Mouse (Mus musculus) kidney, embryonic 16.5 days (tissue): ENCODE data around the gene Dnajb3. TPM values are rescaled to one million over a fixed set of nuclear protein-coding genes. Genes with fewer than 3 reads are reported as not detected.
A peak's percentile ranks its signal among the peaks of the same experiment; 100 is the strongest.
"Not testable (repeated sequence)": the region's sequence is repeated elsewhere in the genome, so short reads cannot be mapped to it uniquely, and the experiment has no call there.

Source experiments
- ATAC-seq: fragments of 200-750 bp; cut with Nextera tagmentation; 2 replicates; pipeline ENCODE4 v1.8.0; 2017; ENCODE audit warnings: moderate TSS enrichment; ENCODE audit not compliant: low FRiP score, low TSS enrichment
- H3K27ac ChIP-seq: fragments of 300-500 bp; sonication (generic); 2 replicates; pipeline ENCODE4 v1.5.1; 2014; ENCODE audit warnings: low read length
- H3K27me3 ChIP-seq: fragments of 300-500 bp; sonication (generic); 2 replicates; pipeline ENCODE4 v1.6.1; 2014; ENCODE audit warnings: low read length, control low read depth, mixed read lengths; ENCODE audit not compliant: insufficient read depth
- H3K36me3 ChIP-seq: fragments of 300-500 bp; sonication (generic); 2 replicates; pipeline ENCODE4 v1.6.1; 2014; ENCODE audit warnings: low read length, control low read depth, mixed read lengths; ENCODE audit not compliant: insufficient read depth
- H3K4me1 ChIP-seq: fragments of 300-500 bp; sonication (generic); 2 replicates; pipeline ENCODE4 v1.6.1; 2014; ENCODE audit warnings: low read length, control low read depth, mixed read lengths; ENCODE audit not compliant: insufficient read depth
- H3K4me2 ChIP-seq: fragments of 300-500 bp; sonication (generic); replicated peaks from 2 replicates; pipeline ENCODE4 v1.6.1; 2014; ENCODE audit warnings: low read depth, low read length
- H3K4me3 ChIP-seq: fragments of 300-500 bp; sonication (generic); 2 replicates; pipeline ENCODE4 v1.5.1; 2014; ENCODE audit warnings: mild to moderate bottlenecking, low read length
- H3K9ac ChIP-seq: fragments of 300-500 bp; sonication (generic); replicated peaks from 2 replicates; pipeline ENCODE4 v1.6.1; 2014; ENCODE audit warnings: low read length
- H3K9me3 ChIP-seq: fragments of 300-500 bp; sonication (generic); 2 replicates; pipeline ENCODE4 v1.6.1; 2016; ENCODE audit warnings: low read length, control low read depth
- WGBS: fragments of 180-500 bp; shearing (Covaris S2); extraction: QIAGEN DNeasy Blood & Tissue Kit; methylation state at CpG from one replicate; pipeline ENCODE4 v1.1.7; 2014; 5-methylcytosine and 5-hydroxymethylcytosine counted together
- polyA plus RNA-seq: library from polyadenylated mRNA; unstranded; fragments of >200 nt; fragmentation: Nextera tagmentation; extraction: Ambion mirVana; gene quantifications from 2 replicates; pipeline ENCODE4 v1.2.1, GENCODE M21; 2015

Gene Dnajb3
- polyA plus RNA-seq, 1 experiment from 2014 or later: 11.2 TPM

DNA sequence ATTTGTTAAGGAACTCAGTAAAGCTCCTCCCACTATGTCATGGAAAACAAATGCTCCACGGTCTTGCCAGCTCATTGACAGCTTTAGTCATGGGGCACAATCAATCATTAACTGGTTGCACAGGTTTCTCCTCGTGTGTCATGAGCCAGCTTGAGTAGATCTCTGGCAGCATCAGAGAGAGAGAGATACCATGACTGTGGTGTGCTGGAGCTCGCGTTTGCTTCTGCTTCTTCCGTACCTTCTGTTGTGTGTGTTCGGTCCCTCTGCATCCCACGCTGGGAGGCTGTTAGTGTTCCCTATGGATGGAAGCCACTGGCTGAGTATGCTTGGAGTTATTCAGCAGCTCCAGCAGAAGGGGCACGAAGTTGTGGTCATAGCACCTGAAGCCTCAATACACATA lies 6.2 kb upstream of the Dnajb3 start, which contains the start of gene Ugt1a1:
Gene Ugt1a1 (plus strand): TSS at position 148 of the 400 bp plus-strand sequence.
- Histone ChIP-seq H3K9ac (no peak within 1 kb of the TSS), H3K27ac (no peak within 1 kb of the TSS), H3K27me3 (no peaks in the 10 kb centered on the region), H3K4me1 (no peaks in the 10 kb centered on the region), H3K4me2 (no peak within 1 kb of the TSS), H3K9me3 (peaks cover 53% of the 10 kb centered on the region), H3K4me3 (no peak within 1 kb of the TSS), H3K36me3 (no peaks in the 10 kb centered on the region)
- peak; percentile 25; the same call in 1 of the 2 replicates for ATAC-seq
- WGBS: 67% methylated on average over 8 of the region's 8 CpGs

DNA sequence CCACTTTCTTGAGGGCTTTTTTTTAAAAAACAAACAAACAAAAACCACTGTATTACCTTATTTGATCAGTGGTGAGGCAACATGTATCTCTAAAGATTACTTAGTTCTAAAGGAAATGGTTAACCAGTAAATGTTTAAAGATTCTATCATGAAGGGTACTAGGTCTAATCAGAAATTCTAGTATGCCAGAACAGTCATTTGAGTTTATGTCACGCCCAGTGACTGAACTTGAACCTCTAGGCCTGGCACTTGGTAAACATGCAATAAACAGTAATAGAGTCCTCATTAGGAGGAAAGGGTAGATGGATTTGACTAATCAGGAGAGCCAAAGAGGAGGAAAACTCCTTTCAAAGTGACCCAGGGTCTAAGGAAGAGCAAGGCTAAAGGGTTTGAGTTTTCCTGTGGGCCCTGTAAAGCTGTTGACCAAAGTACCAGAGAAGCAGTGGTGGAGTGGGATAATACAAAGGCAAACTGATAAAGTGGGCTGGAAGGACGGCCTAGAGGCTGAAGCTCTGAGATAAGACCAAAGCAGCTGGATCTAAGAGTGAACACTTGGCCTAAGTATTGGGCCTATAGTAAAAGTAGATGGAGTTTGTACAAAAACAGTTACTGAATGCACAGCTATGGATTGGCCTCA lies 1.4 kb upstream of the Dnajb3 start:
- WGBS: 76% methylated on average over 2 of the region's 2 CpGs
- Histone ChIP-seq H3K27ac (no peak overlapping the region), H3K36me3 (no peaks in the 10 kb centered on the region), H3K9ac (no peak overlapping the region), H3K4me1 (peaks cover 9% of the 10 kb centered on the region; the same call in 1 of the 2 replicates), H3K27me3 (no peaks in the 10 kb centered on the region), H3K9me3 (peaks cover 24% of the 10 kb centered on the region), H3K4me3 (no peak overlapping the region), H3K4me2 (no peak overlapping the region)
- no peak for ATAC-seq

GRCm38 (mm10) chr1:88200456-88200855 lies 5.1 kb downstream of the Dnajb3 start, which contains the start of gene Ugt1a2:
TSS of gene Ugt1a2 (plus strand) at chr1:88200601.
- H3K36me3 ChIP-seq: no peaks in the 10 kb centered on the region
- H3K27me3 ChIP-seq: no peaks in the 10 kb centered on the region
- H3K9me3 ChIP-seq: peaks cover 14% of the 10 kb centered on the region
- peaks cover 14% of the 10 kb centered on the region for H3K4me1 ChIP-seq
- H3K9ac ChIP-seq: no peak within 1 kb of the TSS
- H3K4me3 ChIP-seq: no peak within 1 kb of the TSS
- WGBS: 59% methylated on average over 7 of the region's 7 CpGs
- H3K4me2 ChIP-seq: no peak within 1 kb of the TSS
- peak; percentile 59; the same call in 1 of the 2 replicates for ATAC-seq
- H3K27ac ChIP-seq: peak within 1 kb of the TSS; percentile 77

- Histone ChIP-seq H3K27ac (peak overlapping the region; percentile 77), H3K4me1 (peaks cover 11% of the 10 kb centered on the region), H3K27me3 (no peaks in the 10 kb centered on the region), H3K9me3 (peaks cover 13% of the 10 kb centered on the region), H3K36me3 (no peaks in the 10 kb centered on the region), H3K4me3 (no peak overlapping the region), H3K9ac (no peak overlapping the region), H3K4me2 (no peak overlapping the region)
- 69% methylated on average over 2 of the region's 2 CpGs for WGBS
- ATAC-seq: no peak
Observed at GRCm38 (mm10) chr1:88199996-88200395, 5.6 kb downstream of the Dnajb3 start.

DNA sequence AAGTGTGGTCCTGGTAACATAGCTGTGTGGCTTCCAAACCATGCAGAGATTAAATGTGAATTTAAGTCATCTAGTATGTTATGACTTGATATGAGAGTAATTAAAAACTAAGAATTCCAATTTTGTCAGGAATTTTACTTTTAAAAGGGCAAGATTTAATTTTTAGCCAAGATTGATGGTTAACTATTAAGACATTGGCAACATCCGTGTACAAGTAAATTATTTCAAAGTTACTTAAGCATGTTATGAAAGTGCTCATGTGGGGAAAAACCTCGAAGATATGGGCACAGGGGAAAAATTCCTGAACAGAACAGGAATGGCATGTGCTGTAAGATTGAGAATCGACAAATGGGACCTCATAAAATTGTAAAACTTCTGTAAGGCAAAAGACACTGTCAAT lies 8.1 kb downstream of the Dnajb3 start:
- H3K4me2 ChIP-seq: no peak overlapping the region
- no peak overlapping the region for H3K9ac ChIP-seq
- no peak overlapping the region for H3K4me3 ChIP-seq
- no peaks in the 10 kb centered on the region for H3K36me3 ChIP-seq
- H3K27me3 ChIP-seq: no peaks in the 10 kb centered on the region
- peaks cover 9% of the 10 kb centered on the region; the same call in 1 of the 2 replicates for H3K4me1 ChIP-seq
- no peak overlapping the region for H3K27ac ChIP-seq
- ATAC-seq: no peak
- no peaks in the 10 kb centered on the region for H3K9me3 ChIP-seq
- 60% methylated on average over 3 of the region's 3 CpGs for WGBS

- ATAC-seq: peak; percentile 76
- Histone ChIP-seq H3K4me2 (no peak overlapping the region), H3K4me1 (peaks cover 9% of the 10 kb centered on the region; the same call in 1 of the 2 replicates), H3K27me3 (no peaks in the 10 kb centered on the region), H3K36me3 (no peaks in the 10 kb centered on the region), H3K27ac (no peak overlapping the region), H3K9me3 (no peaks in the 10 kb centered on the region), H3K9ac (no peak overlapping the region), H3K4me3 (no peak overlapping the region)
- WGBS: 54% methylated on average over 1 of the region's 1 CpGs
Observed at GRCm38 (mm10) chr1:88195687-88196086, 9.9 kb downstream of the Dnajb3 start.

- ATAC-seq: no peak
- Histone ChIP-seq H3K4me1 (no peaks in the 10 kb centered on the region), H3K4me3 (no peak overlapping the region), H3K4me2 (no peak overlapping the region), H3K27ac (no peak overlapping the region), H3K9ac (no peak overlapping the region), H3K9me3 (no peaks in the 10 kb centered on the region), H3K36me3 (no peaks in the 10 kb centered on the region), H3K27me3 (no peaks in the 10 kb centered on the region)
- 76% methylated on average over 3 of the region's 3 CpGs for WGBS
Observed at GRCm38 (mm10) chr1:88192136-88192535, 13.4 kb downstream of the Dnajb3 start.

- H3K4me1 ChIP-seq: no peaks in the 10 kb centered on the region
- no peaks in the 10 kb centered on the region for H3K9me3 ChIP-seq
- no peak overlapping the region for H3K9ac ChIP-seq
- no peaks in the 10 kb centered on the region for H3K36me3 ChIP-seq
- 88% methylated on average over 5 of the region's 5 CpGs for WGBS
- no peak overlapping the region for H3K4me3 ChIP-seq
- no peak overlapping the region for H3K4me2 ChIP-seq
- no peaks in the 10 kb centered on the region for H3K27me3 ChIP-seq
- ATAC-seq: no peak
- no peak overlapping the region for H3K27ac ChIP-seq
Observed at GRCm38 (mm10) chr1:88186325-88186935, 19.2 kb downstream of the Dnajb3 start.

- Histone ChIP-seq H3K9me3 (peaks cover 18% of the 10 kb centered on the region), H3K9ac (no peak overlapping the region), H3K4me2 (no peak overlapping the region), H3K4me1 (no peaks in the 10 kb centered on the region), H3K27me3 (no peaks in the 10 kb centered on the region), H3K4me3 (no peak overlapping the region), H3K27ac (no peak overlapping the region), H3K36me3 (no peaks in the 10 kb centered on the region)
- no peak for ATAC-seq
- WGBS: 88% methylated on average over 1 of the region's 1 CpGs
Observed at GRCm38 (mm10) chr1:88179657-88180056, 25.9 kb downstream of the Dnajb3 start.

DNA sequence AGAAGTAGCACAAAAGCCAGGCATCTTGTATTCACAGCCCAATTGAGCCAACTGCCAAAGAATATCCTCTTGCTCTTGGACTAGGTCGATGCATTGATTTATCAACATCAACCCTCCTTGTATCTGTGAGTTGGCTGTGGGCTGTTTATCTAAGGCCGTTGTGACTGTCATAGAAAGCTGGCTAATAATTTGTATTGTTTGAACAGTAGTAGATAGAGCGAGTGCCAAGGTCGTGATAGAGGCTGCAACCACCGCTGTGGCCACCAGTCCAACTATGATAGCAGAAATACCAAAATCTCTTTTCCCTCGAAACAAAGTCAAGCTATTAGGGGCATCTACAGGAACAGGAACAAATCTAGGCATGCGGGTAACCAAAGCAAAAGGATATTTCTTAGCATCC lies 33.4 kb downstream of the Dnajb3 start:
- H3K4me2 ChIP-seq, H3K4me1 ChIP-seq, H3K4me3 ChIP-seq, H3K9ac ChIP-seq, H3K27me3 ChIP-seq, H3K36me3 ChIP-seq, H3K27ac ChIP-seq, ATAC-seq: not testable (repeated sequence)
- WGBS: 86% methylated on average over 5 of the region's 7 CpGs
- H3K9me3 ChIP-seq: peaks cover 11% of the 10 kb centered on the region; the same call in 1 of the 2 replicates
